Mouse (Mus musculus): ENCODE data around the gene Gm10436. TPM values are rescaled to one million over a fixed set of nuclear protein-coding genes. Genes with fewer than 3 reads are reported as not detected.
"Not testable (repeated sequence)": the region's sequence is repeated elsewhere in the genome, so short reads cannot be mapped to it uniquely, and the experiment has no call there.

The Gm10436 gene
- polyA plus RNA-seq (2015; fragmentation: Nextera tagmentation; extraction: Ambion mirVana) = not detected in 2 replicates

GRCm38 (mm10) chr12:88182008-88182407 lies at the start of gene Gm10436:
TSS of gene Gm10436 (minus strand) at chr12:88182108.
- not testable (repeated sequence) for H3K4me3 ChIP-seq (replicated peaks); ATAC-seq; H3K9ac ChIP-seq; H3K9me3 ChIP-seq; H3K36me3 ChIP-seq; H3K27ac ChIP-seq; H3K4me1 ChIP-seq (replicated peaks); H3K27me3 ChIP-seq (replicated peaks); H3K4me2 ChIP-seq (replicated peaks)
- WGBS = 74% methylated on average over 1 of the region's 1 CpGs

- Histone ChIP-seq H3K4me2 (replicated peaks) (no peak overlapping the region), H3K4me1 (replicated peaks) (no peaks in the 10 kb centered on the region), H3K27ac (no peak overlapping the region), H3K4me3 (replicated peaks) (no peak overlapping the region), H3K9ac (no peak overlapping the region), H3K27me3 (replicated peaks) (no peaks in the 10 kb centered on the region), H3K36me3 (no peaks in the 10 kb centered on the region), H3K9me3 (no peaks in the 10 kb centered on the region)
- ATAC-seq = no peak
- WGBS = 91% methylated on average over 3 of the region's 3 CpGs
Observed at GRCm38 (mm10) chr12:88219445-88219844, 37.5 kb upstream of the Gm10436 start.

GRCm38 (mm10) chr12:88218059-88218458 lies 36.2 kb upstream of the Gm10436 start:
- not testable (repeated sequence) for H3K4me3 ChIP-seq (replicated peaks); H3K9me3 ChIP-seq; H3K9ac ChIP-seq; H3K27ac ChIP-seq; H3K4me1 ChIP-seq (replicated peaks); H3K36me3 ChIP-seq; H3K4me2 ChIP-seq (replicated peaks); ATAC-seq; H3K27me3 ChIP-seq (replicated peaks)

GRCm38 (mm10) chr12:88214641-88215040 lies 32.7 kb upstream of the Gm10436 start:
- Histone ChIP-seq H3K9me3 (no peaks in the 10 kb centered on the region), H3K4me1 (replicated peaks) (no peaks in the 10 kb centered on the region), H3K36me3 (no peaks in the 10 kb centered on the region), H3K27ac (no peak overlapping the region), H3K27me3 (replicated peaks) (no peaks in the 10 kb centered on the region), H3K4me2 (replicated peaks) (no peak overlapping the region), H3K9ac (no peak overlapping the region), H3K4me3 (replicated peaks) (no peak overlapping the region)
- WGBS = 84% methylated on average over 12 of the region's 12 CpGs
- no peak for ATAC-seq

GRCm38 (mm10) chr12:88211458-88211857 lies 29.6 kb upstream of the Gm10436 start:
- not testable (repeated sequence) for H3K36me3 ChIP-seq; H3K9ac ChIP-seq; ATAC-seq; H3K27me3 ChIP-seq (replicated peaks); H3K4me2 ChIP-seq (replicated peaks); H3K9me3 ChIP-seq; H3K4me3 ChIP-seq (replicated peaks); H3K4me1 ChIP-seq (replicated peaks); H3K27ac ChIP-seq
- 89% methylated on average over 9 of the region's 9 CpGs for WGBS

GRCm38 (mm10) chr12:88202856-88203255 lies 20.9 kb upstream of the Gm10436 start:
- no peak for ATAC-seq
- no peak overlapping the region for H3K27ac ChIP-seq
- WGBS = 86% methylated on average over 2 of the region's 2 CpGs
- no peaks in the 10 kb centered on the region for H3K9me3 ChIP-seq
- no peaks in the 10 kb centered on the region for H3K36me3 ChIP-seq
- no peaks in the 10 kb centered on the region for H3K4me1 ChIP-seq (replicated peaks)
- H3K4me3 ChIP-seq (replicated peaks) = no peak overlapping the region
- no peak overlapping the region for H3K4me2 ChIP-seq (replicated peaks)
- no peaks in the 10 kb centered on the region for H3K27me3 ChIP-seq (replicated peaks)
- H3K9ac ChIP-seq = no peak overlapping the region

Other genes starting within 250 kb of the Gm10436 start
- not detected in 2 replicates for gene Gm2042, start 228.0 kb downstream of the Gm10436 start, polyA plus RNA-seq (2015; fragmentation: Nextera tagmentation; extraction: Ambion mirVana)
- gene Gm2075, start 170.3 kb downstream of the Gm10436 start, polyA plus RNA-seq (2015; fragmentation: Nextera tagmentation; extraction: Ambion mirVana) = not detected in 2 replicates
- not detected in 2 replicates for gene Gm6803, start 163.3 kb downstream of the Gm10436 start, polyA plus RNA-seq (2015; fragmentation: Nextera tagmentation; extraction: Ambion mirVana)
- gene Gm2056, start 155.1 kb downstream of the Gm10436 start, polyA plus RNA-seq (2015; fragmentation: Nextera tagmentation; extraction: Ambion mirVana) = not detected in 2 replicates
- not detected in 2 replicates for gene Gm16368, start 98.4 kb downstream of the Gm10436 start, polyA plus RNA-seq (2015; fragmentation: Nextera tagmentation; extraction: Ambion mirVana)
- gene Gm8332, start 68.0 kb upstream of the Gm10436 start, polyA plus RNA-seq (2015; fragmentation: Nextera tagmentation; extraction: Ambion mirVana) = not detected in 2 replicates
- not detected in 2 replicates for gene Gm5662, start 92.4 kb upstream of the Gm10436 start, polyA plus RNA-seq (2015; fragmentation: Nextera tagmentation; extraction: Ambion mirVana)
- gene Gm5039, start 141.9 kb upstream of the Gm10436 start, polyA plus RNA-seq (2015; fragmentation: Nextera tagmentation; extraction: Ambion mirVana) = not detected in 2 replicates
- 15.3 and 17.7 TPM in 2 replicates for gene Adck1, start 178.4 kb upstream of the Gm10436 start, polyA plus RNA-seq (2015; fragmentation: Nextera tagmentation; extraction: Ambion mirVana)